Mouse (Mus musculus) cerebellum, adult 2 months (tissue): ENCODE measurements at regions not wholly inside any gene's neighbourhood (a gene's known extent, or its start where the extent isn't known, plus 50 kb on each side); places are given as distances from the start of the nearest gene placed in this dataset.

Experiments used
- CTCF ChIP-seq: fragments of 200-500 bp; IDR thresholded peaks from 2 replicates; pipeline ENCODE4 v1.5.1; 2011; ENCODE audit warnings: low read depth, mild to moderate bottlenecking, control low read depth, low read length, moderate library complexity, borderline replicate concordance; ENCODE audit not compliant: insufficient read depth
- POLR2A ChIP-seq: fragments of 200-500 bp; IDR thresholded peaks from 2 replicates; pipeline ENCODE4 v1.6.1; 2011; ENCODE audit warnings: low read length, control low read depth, borderline replicate concordance; ENCODE audit not compliant: insufficient read depth

- no peak for TF ChIP-seq CTCF
- TF ChIP-seq POLR2A, result no peak
Measured at GRCm38 (mm10) chr12:29134326-29134725, 382.7 kb downstream of the Eipr1 start.
